Mouse (Mus musculus): Measurements from ENCODE around the gene Srpk3. TPM values are rescaled to one million over a fixed set of nuclear protein-coding genes. Genes with fewer than 3 reads are reported as not detected.
A peak's percentile ranks its signal among the peaks of the same experiment; 100 is the strongest.

Srpk3 gene
- polyA plus RNA-seq, 1 experiment from 2014 or later, result 6.2 TPM

GRCm38 (mm10) chrX:73758611-73759290 lies 15.5 kb upstream of the Srpk3 start:
- Histone ChIP-seq H3K9ac (ENCODE audit: low read length) (no peak overlapping the region), H3K36me3 (ENCODE audit: control insufficient read depth, insufficient read depth, low read length) (no peaks in the 10 kb centered on the region), H3K27me3 (ENCODE audit: control insufficient read depth, insufficient read depth, low read length) (no peaks in the 10 kb centered on the region), H3K4me1 (ENCODE audit: control insufficient read depth, insufficient read depth, low read length) (no peaks in the 10 kb centered on the region), H3K27ac (ENCODE audit: low read depth, low read length) (no peak overlapping the region), H3K9me3 (ENCODE audit: control insufficient read depth, low read length) (no peaks in the 10 kb centered on the region), H3K4me3 (ENCODE audit: low read depth, low read length) (no peak overlapping the region), H3K4me2 (ENCODE audit: low read depth) (no peak overlapping the region)
- WGBS, result 85% methylated on average over 13 of the region's 13 CpGs
- no peak for DNase-seq (ENCODE audit: low spot score)
- ATAC-seq (ENCODE audit: insufficient read depth, low FRiP score, low TSS enrichment), result no peak

- DNase-seq (ENCODE audit: low spot score), result no peak
- Histone ChIP-seq H3K4me2 (ENCODE audit: low read depth) (no peak overlapping the region), H3K36me3 (ENCODE audit: control insufficient read depth, insufficient read depth, low read length) (no peaks in the 10 kb centered on the region), H3K4me1 (ENCODE audit: control insufficient read depth, insufficient read depth, low read length) (no peaks in the 10 kb centered on the region), H3K27ac (ENCODE audit: low read depth, low read length) (no peak overlapping the region), H3K27me3 (ENCODE audit: control insufficient read depth, insufficient read depth, low read length) (no peaks in the 10 kb centered on the region), H3K9me3 (ENCODE audit: control insufficient read depth, low read length) (no peaks in the 10 kb centered on the region), H3K9ac (ENCODE audit: low read length) (no peak overlapping the region), H3K4me3 (ENCODE audit: low read depth, low read length) (no peak overlapping the region)
- no peak for ATAC-seq (ENCODE audit: insufficient read depth, low FRiP score, low TSS enrichment)
- 70% methylated on average over 1 of the region's 1 CpGs for WGBS
Measured at GRCm38 (mm10) chrX:73765311-73765710, 8.9 kb upstream of the Srpk3 start.

- DNase-seq (ENCODE audit: low spot score), result no peak
- no peak overlapping the region for H3K9ac ChIP-seq (ENCODE audit: low read length)
- no peaks in the 10 kb centered on the region for H3K9me3 ChIP-seq (ENCODE audit: control insufficient read depth, low read length)
- H3K27me3 ChIP-seq (ENCODE audit: control insufficient read depth, insufficient read depth, low read length), result no peaks in the 10 kb centered on the region
- H3K4me1 ChIP-seq (ENCODE audit: control insufficient read depth, insufficient read depth, low read length), result no peaks in the 10 kb centered on the region
- H3K4me2 ChIP-seq (ENCODE audit: low read depth), result no peak overlapping the region
- ATAC-seq (ENCODE audit: insufficient read depth, low FRiP score, low TSS enrichment), result no peak
- WGBS, result 69% methylated on average over 9 of the region's 9 CpGs
- H3K4me3 ChIP-seq (ENCODE audit: low read depth, low read length), result no peak overlapping the region
- no peaks in the 10 kb centered on the region for H3K36me3 ChIP-seq (ENCODE audit: control insufficient read depth, insufficient read depth, low read length)
- H3K27ac ChIP-seq (ENCODE audit: low read depth, low read length), result no peak overlapping the region
Measured at GRCm38 (mm10) chrX:73767267-73767666, 6.9 kb upstream of the Srpk3 start.

- H3K36me3 ChIP-seq (ENCODE audit: control insufficient read depth, insufficient read depth, low read length), result no peaks in the 10 kb centered on the region
- no peak overlapping the region for H3K4me2 ChIP-seq (ENCODE audit: low read depth)
- no peaks in the 10 kb centered on the region for H3K27me3 ChIP-seq (ENCODE audit: control insufficient read depth, insufficient read depth, low read length)
- no peaks in the 10 kb centered on the region for H3K4me1 ChIP-seq (ENCODE audit: control insufficient read depth, insufficient read depth, low read length)
- no peak overlapping the region for H3K27ac ChIP-seq (ENCODE audit: low read depth, low read length)
- H3K9me3 ChIP-seq (ENCODE audit: control insufficient read depth, low read length), result no peaks in the 10 kb centered on the region
- no peak overlapping the region for H3K4me3 ChIP-seq (ENCODE audit: low read depth, low read length)
- H3K9ac ChIP-seq (ENCODE audit: low read length), result no peak overlapping the region
- ATAC-seq (ENCODE audit: insufficient read depth, low FRiP score, low TSS enrichment), result peak; percentile 27; the same call in 1 of the 2 replicates
- 75% methylated on average over 10 of the region's 10 CpGs for WGBS
- no peak for DNase-seq (ENCODE audit: low spot score)
Measured at GRCm38 (mm10) chrX:73774802-73775483, 738 bp downstream of the Srpk3 start.

GRCm38 (mm10) chrX:73782227-73782626 lies 8.0 kb downstream of the Srpk3 start:
- WGBS, result 86% methylated on average over 3 of the region's 3 CpGs

GRCm38 (mm10) chrX:73785666-73786065 lies 11.5 kb downstream of the Srpk3 start:
- DNase-seq (ENCODE audit: low spot score) (no peak), ATAC-seq (ENCODE audit: insufficient read depth, low FRiP score, low TSS enrichment) (no peak)
- peak overlapping the region; percentile 40 for H3K4me2 ChIP-seq (ENCODE audit: low read depth)
- H3K36me3 ChIP-seq (ENCODE audit: control insufficient read depth, insufficient read depth, low read length), result no peaks in the 10 kb centered on the region; the same call in 1 of the 2 replicates
- H3K4me1 ChIP-seq (ENCODE audit: control insufficient read depth, insufficient read depth, low read length), result peaks cover 9% of the 10 kb centered on the region; the same call in 1 of the 2 replicates
- peak overlapping the region; percentile 52 for H3K4me3 ChIP-seq (ENCODE audit: low read depth, low read length)
- no peaks in the 10 kb centered on the region for H3K9me3 ChIP-seq (ENCODE audit: control insufficient read depth, low read length)
- no peaks in the 10 kb centered on the region for H3K27me3 ChIP-seq (ENCODE audit: control insufficient read depth, insufficient read depth, low read length)
- H3K9ac ChIP-seq (ENCODE audit: low read length), result peak overlapping the region; percentile 67
- H3K27ac ChIP-seq (ENCODE audit: low read depth, low read length), result no peak overlapping the region

More at GRCm38 (mm10) chrX:73782227-73782626, 8.0 kb downstream of the Srpk3 start:
- no peak for DNase-seq (ENCODE audit: low spot score)
- Histone ChIP-seq H3K4me3 (ENCODE audit: low read depth, low read length) (no peak overlapping the region), H3K9ac (ENCODE audit: low read length) (no peak overlapping the region), H3K9me3 (ENCODE audit: control insufficient read depth, low read length) (no peaks in the 10 kb centered on the region), H3K4me1 (ENCODE audit: control insufficient read depth, insufficient read depth, low read length) (peaks cover 2% of the 10 kb centered on the region; the same call in 1 of the 2 replicates), H3K36me3 (ENCODE audit: control insufficient read depth, insufficient read depth, low read length) (no peaks in the 10 kb centered on the region; the same call in 1 of the 2 replicates), H3K27me3 (ENCODE audit: control insufficient read depth, insufficient read depth, low read length) (no peaks in the 10 kb centered on the region), H3K27ac (ENCODE audit: low read depth, low read length) (no peak overlapping the region), H3K4me2 (ENCODE audit: low read depth) (no peak overlapping the region)
- no peak for ATAC-seq (ENCODE audit: insufficient read depth, low FRiP score, low TSS enrichment)

GRCm38 (mm10) chrX:73786364-73787224 lies 12.4 kb downstream of the Srpk3 start, which contains the start of the genes Idh3g and Ssr4:
TSS of gene Idh3g (minus strand) at chrX:73786897.
TSS of gene Ssr4 (plus strand) at chrX:73787028.
- Histone ChIP-seq H3K27ac (ENCODE audit: low read depth, low read length) (peak within 1 kb of the TSS; percentile 72), H3K4me3 (ENCODE audit: low read depth, low read length) (peak within 1 kb of the TSS; percentile 52), H3K4me2 (ENCODE audit: low read depth) (peak within 1 kb of the TSS; percentile 57), H3K4me1 (ENCODE audit: control insufficient read depth, insufficient read depth, low read length) (peaks cover 9% of the 10 kb centered on the region; the same call in 1 of the 2 replicates), H3K36me3 (ENCODE audit: control insufficient read depth, insufficient read depth, low read length) (no peaks in the 10 kb centered on the region; the same call in 1 of the 2 replicates), H3K9ac (ENCODE audit: low read length) (peak within 1 kb of the TSS; percentile 69), H3K27me3 (ENCODE audit: control insufficient read depth, insufficient read depth, low read length) (no peaks in the 10 kb centered on the region), H3K9me3 (ENCODE audit: control insufficient read depth, low read length) (no peaks in the 10 kb centered on the region)
- 20% methylated on average over 52 of the region's 52 CpGs for WGBS
- DNase-seq (ENCODE audit: low spot score) (peak; percentile 94), ATAC-seq (ENCODE audit: insufficient read depth, low FRiP score, low TSS enrichment) (peak; percentile 98)

GRCm38 (mm10) chrX:73787225-73787558 lies 13.0 kb downstream of the Srpk3 start:
- H3K4me1 ChIP-seq (ENCODE audit: control insufficient read depth, insufficient read depth, low read length), result peaks cover 9% of the 10 kb centered on the region; the same call in 1 of the 2 replicates
- H3K27me3 ChIP-seq (ENCODE audit: control insufficient read depth, insufficient read depth, low read length), result no peaks in the 10 kb centered on the region
- WGBS, result 18% methylated on average over 22 of the region's 22 CpGs
- H3K36me3 ChIP-seq (ENCODE audit: control insufficient read depth, insufficient read depth, low read length), result no peaks in the 10 kb centered on the region
- H3K27ac ChIP-seq (ENCODE audit: low read depth, low read length), result peak overlapping the region; percentile 49; the same call in 1 of the 2 replicates
- H3K9me3 ChIP-seq (ENCODE audit: control insufficient read depth, low read length), result no peaks in the 10 kb centered on the region
- DNase-seq (ENCODE audit: low spot score), result no peak
- H3K9ac ChIP-seq (ENCODE audit: low read length), result peak overlapping the region; percentile 69
- H3K4me3 ChIP-seq (ENCODE audit: low read depth, low read length), result peak overlapping the region; percentile 52
- peak overlapping the region; percentile 57 for H3K4me2 ChIP-seq (ENCODE audit: low read depth)
- ATAC-seq (ENCODE audit: insufficient read depth, low FRiP score, low TSS enrichment), result no peak

All from neural tube, embryonic 11.5 days (tissue).